Mouse (Mus musculus) CH12.LX (cell line): Measurements from ENCODE around the gene Slc6a5. TPM values are rescaled to one million over a fixed set of nuclear protein-coding genes. Genes with fewer than 3 reads are reported as not detected.

Experiments
- DNase-seq: peaks from one replicate; pipeline ENCODE4 v3.0.0-alpha.2; 2013; ENCODE audit errors: extremely low read depth
- H3K27ac ChIP-seq: 2 replicates; pipeline ENCODE4 v1.5.1; 2012; ENCODE audit warnings: low read depth, mild to moderate bottlenecking, control low read depth, moderate library complexity; ENCODE audit not compliant: insufficient read depth
- H3K27me3 ChIP-seq: replicated peaks from 2 replicates; pipeline ENCODE3; 2012; ENCODE audit warnings: inconsistent platforms
- H3K36me3 ChIP-seq, 2 experiments: replicated peaks in 1 of 2; 2 replicates each; pipeline versions ENCODE3 to v1.6.1; 2012; ENCODE audit warnings: inconsistent platforms in 1 of 2, low read length in 1 of 2, mild to moderate bottlenecking in 1 of 2, mixed read lengths in 1 of 2, moderate library complexity in 1 of 2; ENCODE audit not compliant: control insufficient read depth in 1 of 2, insufficient read depth in 1 of 2
- H3K4me1 ChIP-seq, 2 experiments: 2 replicates each; pipeline ENCODE4 v1.6.1; 2012; ENCODE audit warnings: inconsistent platforms in 1 of 2, moderate library complexity in 1 of 2; ENCODE audit not compliant: insufficient read depth in 2 of 2, control insufficient read depth in 1 of 2
- H3K4me2 ChIP-seq: 2 replicates; pipeline ENCODE4 v1.6.1; 2012; ENCODE audit warnings: low read depth, mild to moderate bottlenecking, control low read depth; ENCODE audit not compliant: poor library complexity, insufficient read depth, severe bottlenecking
- H3K4me3 ChIP-seq, 3 experiments: fragments of 150-350 bp in 1 of 3; sonication (generic) in 1 of 3; replicated peaks in 1 of 3; 2 replicates each; pipeline versions ENCODE3 to v1.5.1; 2011 to 2012; ENCODE audit warnings: low read depth in 2 of 3, low read length in 2 of 3, mild to moderate bottlenecking in 2 of 3, moderate library complexity in 2 of 3, control low read depth in 1 of 3, improper control_type of control experiment in 1 of 3, inconsistent platforms in 1 of 3, mixed read lengths in 1 of 3; ENCODE audit not compliant: poor library complexity in 1 of 3
- H3K79me2 ChIP-seq: replicated peaks from 2 replicates; pipeline ENCODE4 v1.6.1; 2012; ENCODE audit warnings: mild to moderate bottlenecking, moderate library complexity; ENCODE audit not compliant: control insufficient read depth, poor library complexity, insufficient read depth, severe bottlenecking; ENCODE audit errors: extremely low read depth
- H3K9ac ChIP-seq: 2 replicates; pipeline ENCODE4 v1.6.1; 2012; ENCODE audit warnings: low read depth, mild to moderate bottlenecking, control low read depth, moderate library complexity; ENCODE audit not compliant: insufficient read depth
- H3K9me3 ChIP-seq: replicated peaks from 2 replicates; pipeline ENCODE3; 2012; ENCODE audit warnings: low read length, inconsistent platforms, mixed read lengths
- CHD1 ChIP-seq: IDR thresholded peaks from 2 replicates; pipeline ENCODE4 v1.6.1; 2012; ENCODE audit warnings: low read depth, low read length, improper control_type of control experiment, inconsistent platforms
- CHD2 ChIP-seq: IDR thresholded peaks from 2 replicates; pipeline ENCODE4 v1.6.1; 2011; ENCODE audit warnings: low read length, improper control_type of control experiment
- E2F4 ChIP-seq: IDR thresholded peaks from 2 replicates; pipeline ENCODE4 v1.6.1; 2011; ENCODE audit warnings: low read depth, low read length, improper control_type of control experiment; ENCODE audit not compliant: insufficient replicate concordance
- ETS1 ChIP-seq: conservative IDR thresholded peaks from 2 replicates; pipeline ENCODE4 v1.6.1; 2012; ENCODE audit warnings: low read depth, mild to moderate bottlenecking, inconsistent platforms, low read length, improper control_type of control experiment, moderate library complexity
- JUN ChIP-seq: IDR thresholded peaks from 2 replicates; pipeline ENCODE4 v1.6.1; 2011; ENCODE audit warnings: low read depth, mild to moderate bottlenecking, low read length, improper control_type of control experiment, moderate library complexity; ENCODE audit not compliant: insufficient read depth
- JUND ChIP-seq: conservative IDR thresholded peaks from 2 replicates; pipeline ENCODE4 v1.6.1; 2011; ENCODE audit warnings: low read depth, low read length, improper control_type of control experiment
- MAZ ChIP-seq: IDR thresholded peaks from 2 replicates; pipeline ENCODE4 v1.6.1; 2012; ENCODE audit warnings: low read depth, mild to moderate bottlenecking, inconsistent platforms, low read length, improper control_type of control experiment, moderate library complexity
- MEF2A ChIP-seq: IDR thresholded peaks from 2 replicates; pipeline ENCODE4 v1.6.1; 2014; ENCODE audit warnings: low read depth, mild to moderate bottlenecking, inconsistent platforms, low read length, improper control_type of control experiment, borderline replicate concordance
- NRF1 ChIP-seq: IDR thresholded peaks from 2 replicates; pipeline ENCODE4 v1.6.1; 2014; ENCODE audit warnings: low read depth, mild to moderate bottlenecking, inconsistent platforms, low read length, improper control_type of control experiment, moderate library complexity
- PAX5 ChIP-seq: IDR thresholded peaks from 2 replicates; pipeline ENCODE4 v1.6.1; 2012; ENCODE audit warnings: low read length, inconsistent platforms, mixed read lengths
- RAD21 ChIP-seq: IDR thresholded peaks from 2 replicates; pipeline ENCODE4 v1.6.1; 2011; ENCODE audit warnings: low read depth, mild to moderate bottlenecking, low read length, improper control_type of control experiment, moderate library complexity
- RCOR1 ChIP-seq: conservative IDR thresholded peaks from 2 replicates; pipeline ENCODE4 v1.6.1; 2012; ENCODE audit warnings: low read depth, mild to moderate bottlenecking, inconsistent platforms, low read length, improper control_type of control experiment
- SIN3A ChIP-seq: IDR thresholded peaks from 2 replicates; pipeline ENCODE4 v1.6.1; 2012; ENCODE audit warnings: low read length, improper control_type of control experiment, inconsistent platforms
- SMC3 ChIP-seq: IDR thresholded peaks from 2 replicates; pipeline ENCODE4 v1.6.1; 2011; ENCODE audit warnings: low read depth, low read length, improper control_type of control experiment
- TBP ChIP-seq: conservative IDR thresholded peaks from 2 replicates; pipeline ENCODE4 v1.6.1; 2011; ENCODE audit warnings: low read depth, low read length, improper control_type of control experiment
- USF1 ChIP-seq: IDR thresholded peaks from 2 replicates; pipeline ENCODE4 v1.6.1; 2014; ENCODE audit warnings: low read depth, mild to moderate bottlenecking, inconsistent platforms, low read length, improper control_type of control experiment
- ZC3H11A ChIP-seq: IDR thresholded peaks from 2 replicates; pipeline ENCODE4 v1.6.1; 2012; ENCODE audit warnings: low read depth, mild to moderate bottlenecking, inconsistent platforms, low read length, improper control_type of control experiment
- ZMIZ1 ChIP-seq: IDR thresholded peaks from 2 replicates; pipeline ENCODE4 v1.6.1; 2012; ENCODE audit warnings: low read depth, mild to moderate bottlenecking, inconsistent platforms, low read length, improper control_type of control experiment
- dilution Hi-C: fragments of 300-500 bp; cut with MboI; formaldehyde crosslinking; loops from 2 replicates; pipeline ENCODE4 v1.14.3; 2020; ENCODE audit warnings: low sequenced_read_pairs; ENCODE audit not compliant: extremely low pct_unique_long_range_greater_than_20kb, extremely low pct_ligation_motif_present
- in situ Hi-C: fragments of 300-500 bp; cut with MboI; formaldehyde crosslinking; loops from 3 replicates; pipeline ENCODE4 v1.14.3; 2019; ENCODE audit warnings: low sequenced_read_pairs, low pct_ligation_motif_present, low pct_unique_long_range_greater_than_20kb, mixed read lengths
- polyA plus RNA-seq: library from polyadenylated mRNA; unstranded; fragments of >175 nt; gene quantifications from 2 replicates; pipeline ENCODE4 v1.2.1, GENCODE M21; 2012; ENCODE audit warnings: low read depth; ENCODE audit not compliant: insufficient read length
- total RNA-seq, 2 experiments: library from RNA; depleted of rRNA; stranded (reverse); fragments of 300-350 nt in 1 of 2; fragments of >200 nt in 1 of 2; gene quantifications; 2 replicates each; pipeline ENCODE4 v1.2.3; 2012 to 2014

Slc6a5 gene
- total and polyA plus RNA-seq, 3 experiments: not detected

GRCm38 (mm10) chr7:49894786-49895185, 15.2 kb upstream of the Slc6a5 start:
- in situ Hi-C loops: no loop called here
- Histone ChIP-seq H3K27me3 (no peaks in the 10 kb centered on the region), H3K4me1 (0 out of 4 replicates have a peak, but pooled peaks cover 0 to 2% of the 10 kb centered on the region in 2 experiments), H3K4me3 (no peak overlapping the region), H3K27ac (no peak overlapping the region), H3K9ac (no peak overlapping the region), H3K36me3 (no peaks in the 10 kb centered on the region), H3K79me2 (no peaks in the 10 kb centered on the region), H3K9me3 (no peaks in the 10 kb centered on the region), H3K4me2 (no peak overlapping the region)
- DNase-seq: no peak
- no peak for TF ChIP-seq ZMIZ1
- TF ChIP-seq USF1: no peak
- TF ChIP-seq JUN: no peak
- TF ChIP-seq PAX5: no peak
- no peak for TF ChIP-seq SIN3A
- TF ChIP-seq RAD21: no peak
- TF ChIP-seq MAZ: no peak
- TF ChIP-seq NRF1: no peak
- no peak for TF ChIP-seq RCOR1
- TF ChIP-seq JUND: no peak
- TF ChIP-seq E2F4: no peak
- TF ChIP-seq SMC3: no peak
- no peak for TF ChIP-seq CHD1
- no peak for TF ChIP-seq ETS1
- no peak for TF ChIP-seq CHD2
- TF ChIP-seq ZC3H11A: no peak
- dilution Hi-C loops: no loop called here

- in situ Hi-C loops (no loop called here), dilution Hi-C loops (no loop called here)
- TF ChIP-seq CHD1: no peak
- no peak for TF ChIP-seq SMC3
- no peak for TF ChIP-seq TBP
- TF ChIP-seq MEF2A: no peak
Measured at GRCm38 (mm10) chr7:49895296-49895695, 14.7 kb upstream of the Slc6a5 start.

More at GRCm38 (mm10) chr7:49895296-49895695, 14.7 kb upstream of the Slc6a5 start:
- Histone ChIP-seq H3K27me3 (no peaks in the 10 kb centered on the region), H3K9ac (no peak overlapping the region), H3K36me3 (no peaks in the 10 kb centered on the region), H3K4me2 (no peak overlapping the region), H3K79me2 (no peaks in the 10 kb centered on the region), H3K27ac (no peak overlapping the region), H3K4me1 (0 out of 4 replicates have a peak, but pooled peaks cover 0 to 2% of the 10 kb centered on the region in 2 experiments), H3K4me3 (no peak overlapping the region), H3K9me3 (no peaks in the 10 kb centered on the region)
- no peak for DNase-seq
